Mouse (Mus musculus) left cerebral cortex, adult 2 months (tissue): Measurements from ENCODE around the gene Tril. TPM values are rescaled to one million over a fixed set of nuclear protein-coding genes. Genes with fewer than 3 reads are reported as not detected.

Experiments
- DNase-seq, 2 experiments: peaks; one replicate each; pipeline ENCODE4 v3.0.0; 2021 to 2022; ENCODE audit warnings: low spot score in 2 of 2, mixed read lengths in 1 of 2; ENCODE audit errors: extremely low spot score in 1 of 2
- H3K27ac ChIP-seq: fragments of 200-600 bp; 2 replicates; pipeline ENCODE4 v1.8.1; 2022
- H3K4me3 ChIP-seq: fragments of 200-600 bp; 2 replicates; pipeline ENCODE4 v1.8.1; 2022
- CTCF ChIP-seq: fragments of 200-600 bp; IDR thresholded peaks from 2 replicates; pipeline ENCODE4 v1.8.1; 2022; ENCODE audit warnings: antibody characterized with exemption, mild to moderate bottlenecking, moderate library complexity
- intact Hi-C: fragments of 180-260 bp; cut with DNase I; formaldehyde crosslinking; loops from one replicate; pipeline ENCODE4 v1.15.1; 2025
- total RNA-seq, 2 experiments: library from RNA; stranded (reverse); gene quantifications; 2 replicates each; pipeline ENCODE4 v1.2.3; 2021

Gene Tril
- total RNA-seq, 2 experiments from 2014 or later, result 29.0 to 36.4 TPM

DNA sequence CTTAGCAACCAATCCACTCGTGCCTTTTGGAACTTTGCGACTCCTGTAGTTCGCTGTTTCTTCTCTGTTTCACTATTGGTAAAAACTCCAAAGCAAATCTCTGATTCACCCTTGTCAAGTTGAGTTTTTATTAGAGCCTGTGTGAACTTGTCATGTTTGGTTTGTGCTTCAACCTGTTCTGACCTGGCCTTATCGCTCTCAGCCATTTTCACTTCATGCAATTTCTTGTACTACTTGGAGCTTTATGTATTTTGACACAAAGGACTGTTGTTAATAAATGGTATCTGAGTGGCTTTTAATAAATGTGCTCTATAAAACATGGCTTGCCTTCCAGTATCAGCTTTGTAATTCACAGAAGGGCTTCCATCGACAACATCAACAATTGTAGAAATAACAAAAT lies 40.6 kb downstream of the Tril start:
- TF ChIP-seq CTCF, result no peak
- no peak for DNase-seq
- H3K27ac ChIP-seq, result no peak overlapping the region

DNA sequence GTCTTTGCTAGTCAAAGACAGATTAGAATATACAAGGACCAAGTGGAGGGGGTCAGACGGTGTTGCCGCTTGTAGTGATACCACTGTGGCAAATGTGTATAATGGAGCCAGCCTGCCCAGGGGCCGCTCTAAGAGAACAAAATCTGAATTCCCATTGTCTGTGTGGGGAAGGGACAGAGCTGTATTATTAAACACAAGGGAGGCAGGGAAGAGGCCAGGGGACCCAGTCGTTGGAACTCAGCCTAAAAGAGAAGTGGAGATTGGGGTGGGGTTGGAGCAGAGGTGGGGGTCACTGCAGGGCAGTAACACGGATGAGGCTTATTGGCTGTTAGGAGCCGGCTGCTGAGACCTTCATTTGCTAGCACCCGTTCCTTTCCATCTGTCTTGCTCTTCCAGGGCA lies 41.1 kb downstream of the Tril start:
- intact Hi-C loops, result no loop called here
- no peak for TF ChIP-seq CTCF
- DNase-seq, result no peak

More for the DNA sequence above, 40.6 kb downstream of the Tril start:
- intact Hi-C loops, result loop anchor here (5.0 kb wide), 4 partner anchors 382 to 727 kb away; no protein-coding TSS in a partner anchor
- H3K4me3 ChIP-seq, result no peak overlapping the region

DNA sequence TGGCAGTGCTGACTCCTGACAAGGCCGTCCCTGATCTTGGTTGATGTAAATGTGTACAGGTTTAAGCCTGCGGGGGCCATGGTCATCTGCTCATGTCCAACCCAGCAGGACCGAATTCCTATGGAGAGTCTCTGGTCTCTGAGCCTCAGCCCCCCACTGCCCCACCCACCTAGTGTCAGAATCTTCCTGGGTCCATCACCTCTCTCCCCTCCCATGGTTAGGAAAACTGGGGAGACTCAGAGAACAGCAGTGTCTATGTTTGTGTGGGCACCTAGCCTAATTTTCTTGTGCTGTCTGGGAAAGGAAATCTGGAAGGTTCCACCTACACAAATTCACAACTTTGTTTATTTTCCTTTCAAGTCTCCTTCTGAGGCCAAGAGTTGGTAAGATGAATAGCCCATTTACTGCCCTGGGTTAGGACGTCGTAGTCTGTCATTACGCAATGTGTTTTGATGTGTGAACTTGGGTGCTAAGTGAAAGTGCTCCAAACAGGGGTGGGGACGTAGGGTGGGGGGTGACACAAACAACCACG lies 42.1 kb downstream of the Tril start:
- H3K27ac ChIP-seq, result no peak overlapping the region
- TF ChIP-seq CTCF, result no peak
- no peak overlapping the region for H3K4me3 ChIP-seq
- DNase-seq, result no peak
- intact Hi-C loops, result no loop called here

More for the DNA sequence above, 41.1 kb downstream of the Tril start:
- no peak overlapping the region for H3K4me3 ChIP-seq
- no peak overlapping the region for H3K27ac ChIP-seq

GRCm38 (mm10) chr6:53768275-53768674 lies 52.4 kb downstream of the Tril start:
- TF ChIP-seq CTCF, result no peak
- DNase-seq, result no peak
- intact Hi-C loops, result no loop called here

GRCm38 (mm10) chr6:53766243-53766915 lies 54.3 kb downstream of the Tril start:
- TF ChIP-seq CTCF, result no peak
- H3K27ac ChIP-seq, result no peak overlapping the region
- no peak overlapping the region for H3K4me3 ChIP-seq
- DNase-seq, result peak in 1 of 2 experiments; percentile 22
- intact Hi-C loops, result no loop called here

More at GRCm38 (mm10) chr6:53768275-53768674, 52.4 kb downstream of the Tril start:
- Histone ChIP-seq H3K27ac (no peak overlapping the region), H3K4me3 (no peak overlapping the region)

DNA sequence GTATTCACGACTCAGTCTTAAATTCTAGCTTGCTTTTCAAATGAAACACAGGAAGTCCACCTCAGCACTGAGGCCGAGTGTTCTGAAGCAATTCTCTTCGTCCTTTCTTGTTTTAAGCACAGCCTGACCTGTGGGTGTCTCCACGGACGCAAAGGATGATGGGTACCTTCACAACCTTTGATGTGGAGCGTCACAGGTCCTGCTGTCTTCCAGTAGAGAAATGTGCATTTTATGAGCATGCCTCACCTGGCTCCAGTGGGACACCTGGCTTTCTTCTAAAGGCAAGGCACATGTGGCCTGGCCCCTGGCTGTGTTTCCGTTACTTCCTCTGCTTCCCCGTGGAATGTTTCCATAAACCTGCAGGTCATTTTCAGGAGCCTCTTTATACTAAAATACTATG lies 54.9 kb downstream of the Tril start:
- no peak overlapping the region for H3K4me3 ChIP-seq
- no peak for TF ChIP-seq CTCF
- intact Hi-C loops, result no loop called here
- no peak overlapping the region for H3K27ac ChIP-seq
- no peak for DNase-seq

Other genes starting within 250 kb of the Tril start
- gene Cpvl, start 157.8 kb upstream of the Tril start, total RNA-seq, result not detected
- gene Chn2, start 218.7 kb upstream of the Tril start, total RNA-seq, result 10 to 100 TPM; 38.9 to 42.0 TPM